20 mouse cellular contexts compared by ENCODE assay signal in genomic region chr14:26647811-26648210, GRCm38 (mm10). TPM values are rescaled to one million over a fixed set of nuclear protein-coding genes. Genes with fewer than 3 reads are reported as not detected.
DNase-seq lines count a peak whose midpoint lies in the region; TF ChIP-seq lines count a peak whose summit lies in the region.
"Had no signal": no experiment of that assay in that cellular context is flagged by ENCODE, and none has a peak within 500 bp of the region (broad histone marks: within the 10 kb centered on the region; RNA-seq: fewer than 3 reads in every experiment).

No protein-coding gene starts in this region.

- dilution Hi-C loops in CH12.LX (cut with MboI; ENCODE audit: extremely low pct_ligation_motif_present, extremely low pct_unique_long_range_greater_than_20kb, low sequenced_read_pairs): no loop called here

- H3K4me1 ChIP-seq in CH12.LX (ENCODE audit: control insufficient read depth in 1 of 2, insufficient read depth in 2 of 2): peaks cover 2 to 41% of the 10 kb centered on the region in 2 experiments; a peak in 3 of 4 replicates
- H3K4me1 ChIP-seq: intestine, embryonic 15.5 days had no signal

- peak overlapping the region; percentile 37; the same call in 1 of the 2 replicates for H3K4me2 ChIP-seq in CH12.LX (ENCODE audit: insufficient read depth, low read depth, poor library complexity, severe bottlenecking)
- H3K4me2 ChIP-seq: embryonic facial prominence, embryonic 15.5 days; heart, embryonic 13.5 days; hindbrain, embryonic 12.5 days; intestine, embryonic 15.5 days had no signal

- intact Hi-C loops in heart, postnatal 36 days (cut with DNase I): no loop called here

- peaks cover 6 to 53% of the 10 kb centered on the region in 2 experiments for H3K36me3 ChIP-seq in CH12.LX (replicated peaks in 1 of 2; ENCODE audit: control insufficient read depth in 1 of 2, insufficient read depth in 1 of 2, low read length in 1 of 2)

- DNase-seq in adrenal gland, adult 2 months: peak; percentile 10
- DNase-seq in adrenal gland, adult 8-10 months: no peak
- DNase-seq in heart, adult 11 months: peak; percentile 34
- no peak for DNase-seq in heart, postnatal 36 days
- peak; percentile 69 for DNase-seq in CH12.LX (ENCODE audit: extremely low read depth)
- DNase-seq in frontal cortex, postnatal 25 days (ENCODE audit: low spot score in 2 of 2): no peak
- no peak for DNase-seq in testis, postnatal 10 days (ENCODE audit: low spot score)
- DNase-seq: cerebellum, adult 18-20 months; cerebellum, adult 9-11 months; cerebellum, postnatal 36 days; heart, postnatal 4 days; kidney, adult 18-20 months had no signal

- H3K27ac ChIP-seq in CH12.LX (ENCODE audit: insufficient read depth, low read depth): no peak overlapping the region
- H3K27ac ChIP-seq: embryonic facial prominence, embryonic 15.5 days; forebrain, embryonic 10.5 days; heart, embryonic 13.5 days; hindbrain, embryonic 12.5 days; intestine, embryonic 15.5 days had no signal

- no peak for TF ChIP-seq RAD21 in CH12.LX (IDR thresholded peaks at IDR 0.05; ENCODE audit: low read depth, low read length)

- no peak for TF ChIP-seq CTCF in CH12.LX (conservative IDR thresholded peaks at IDR 0.05 in 1 of 2, IDR thresholded peaks at IDR 0.05 in 1 of 2; ENCODE audit: low read depth in 2 of 2, low read length in 2 of 2)

- no peak overlapping the region for H3K4me3 ChIP-seq in CH12.LX (replicated peaks in 1 of 3; ENCODE audit: low read depth in 2 of 3, low read length in 2 of 3, poor library complexity in 1 of 3)
- H3K4me3 ChIP-seq: embryonic facial prominence, embryonic 15.5 days; erythroblast, embryonic 14.5 days; forebrain, embryonic 10.5 days; heart, embryonic 13.5 days; hindbrain, embryonic 12.5 days; intestine, embryonic 15.5 days had no signal

- no peak for TF ChIP-seq POLR2A in CH12.LX (IDR thresholded peaks at IDR 0.05; ENCODE audit: low read depth, low read length)

- in situ Hi-C loops in CH12.LX (cut with MboI; ENCODE audit: low pct_ligation_motif_present, low pct_unique_long_range_greater_than_20kb, low sequenced_read_pairs): loop anchor here (5.0 kb wide), 1 partner anchor 156 kb away; no protein-coding TSS in a partner anchor

- TF ChIP-seq EP300 in CH12.LX (IDR thresholded peaks at IDR 0.05; ENCODE audit: low read length): no peak

- H3K9me3 ChIP-seq in CH12.LX (replicated peaks; ENCODE audit: low read length): no peaks in the 10 kb centered on the region
- H3K9me3 ChIP-seq: embryonic facial prominence, embryonic 15.5 days; forebrain, embryonic 10.5 days; heart, embryonic 13.5 days; hindbrain, embryonic 12.5 days; intestine, embryonic 15.5 days had no signal

- no peak overlapping the region for H3K9ac ChIP-seq in CH12.LX (ENCODE audit: insufficient read depth, low read depth)
- H3K9ac ChIP-seq: embryonic facial prominence, embryonic 15.5 days; heart, embryonic 13.5 days; hindbrain, embryonic 12.5 days; intestine, embryonic 15.5 days had no signal

- H3K27me3 ChIP-seq in CH12.LX (replicated peaks): no peaks in the 10 kb centered on the region
- H3K27me3 ChIP-seq: embryonic facial prominence, embryonic 15.5 days; heart, embryonic 13.5 days; hindbrain, embryonic 12.5 days; intestine, embryonic 15.5 days had no signal

- peaks cover 51% of the 10 kb centered on the region for H3K79me2 ChIP-seq in CH12.LX (replicated peaks; ENCODE audit: control insufficient read depth, extremely low read depth, insufficient read depth, poor library complexity, severe bottlenecking)

TF ChIP-seq in CH12.LX, 34 proteins besides CTCF, POLR2A, EP300 and RAD21:
- TF ChIP-seq MXI1 (IDR thresholded peaks at IDR 0.05; ENCODE audit: low read depth, low read length) (no peak), CHD1 (IDR thresholded peaks at IDR 0.05; ENCODE audit: low read depth, low read length) (no peak), ZKSCAN1 (IDR thresholded peaks at IDR 0.05; ENCODE audit: borderline replicate concordance, low read depth, low read length) (no peak), ETS1 (conservative IDR thresholded peaks at IDR 0.05; ENCODE audit: low read depth, low read length) (no peak), ZMIZ1 (IDR thresholded peaks at IDR 0.05; ENCODE audit: low read depth, low read length) (no peak), ELF1 (IDR thresholded peaks at IDR 0.05; ENCODE audit: low read depth, low read length) (no peak), UBTF (IDR thresholded peaks at IDR 0.05; ENCODE audit: low read depth, low read length) (no peak), NRF1 (IDR thresholded peaks at IDR 0.05; ENCODE audit: low read depth, low read length) (no peak)
TF ChIP-seq in CH12.LX: peak in this region for 0.

RNA-seq across cellular contexts. Expression of gene Arf4, which starts 9.9 kb away (rescaled TPM):
- 100 to 1,000 TPM; 169 to 191 TPM for total RNA-seq in adrenal gland, adult 2 months (2021)
- 420 and 432 TPM in 2 replicates for polyA plus RNA-seq in adrenal gland, adult 2 months (2012; rRNA removed)
- 100 to 1,000 TPM; 158 to 182 (median 166) TPM for total RNA-seq in adrenal gland, adult 8-10 months (2022)
- total RNA-seq in heart, postnatal 36 days (2021): 10 to 100 TPM; 66.7 to 78.0 TPM
- total RNA-seq in CH12.LX (2012; rRNA removed): 43.3 and 50.7 TPM in 2 replicates
- total RNA-seq in CH12.LX (2014; rRNA removed): 66.6 and 74.2 TPM in 2 replicates
- 84.0 and 86.4 TPM in 2 replicates for polyA plus RNA-seq in CH12.LX (2012; ENCODE audit: insufficient read length, low read depth)

RNA-seq across cellular contexts. Expression of gene Pde12, which starts 21.9 kb away (rescaled TPM):
- 10 to 100 TPM in 1 of 2 experiments, 1 to 10 TPM in 1; 9.1 to 11.4 TPM for total RNA-seq in adrenal gland, adult 2 months (2021)
- polyA plus RNA-seq in adrenal gland, adult 2 months (2012; rRNA removed): 7.1 and 7.5 TPM in 2 replicates
- total RNA-seq in adrenal gland, adult 8-10 months (2022): 10 to 100 TPM in 2 of 4 experiments, 1 to 10 TPM in 2; 9.7 to 11.6 (median 10.4) TPM
- 1 to 10 TPM; 4.5 to 4.6 TPM for total RNA-seq in heart, postnatal 36 days (2021)
- total RNA-seq in CH12.LX (2012; rRNA removed) (8.4 and 10.6 TPM in 2 replicates), CH12.LX (2014; rRNA removed) (13.9 and 14.2 TPM in 2 replicates)
- polyA plus RNA-seq in CH12.LX (2012; ENCODE audit: insufficient read length, low read depth): 11.9 and 14.9 TPM in 2 replicates

RNA-seq across cellular contexts. Expression of gene Dnah12, which starts 45.3 kb away (rescaled TPM):
- under 1 TPM; 0.03 to 0.06 TPM for total RNA-seq in adrenal gland, adult 2 months (2021)
- polyA plus RNA-seq in adrenal gland, adult 2 months (2012; rRNA removed): not detected in 2 replicates
- total RNA-seq in adrenal gland, adult 8-10 months (2022): under 1 TPM; 0.06 to 0.21 (median 0.09) TPM
- under 1 TPM; 0.03 TPM for total RNA-seq in heart, postnatal 36 days (2021)
- total RNA-seq in CH12.LX (2012; rRNA removed): 0.04 TPM in 2 replicates
- 0.13 and 0.19 TPM in 2 replicates for total RNA-seq in CH12.LX (2014; rRNA removed)
- 0.04 and 0.07 TPM in 2 replicates for polyA plus RNA-seq in CH12.LX (2012; ENCODE audit: insufficient read length, low read depth)
- total RNA-seq: gastrocnemius, adult 8-10 months had no signal
- polyA plus RNA-seq: erythroblast, embryonic 14.5 days; forebrain, embryonic 10.5 days; heart, postnatal 0 days had no signal

Comparison
In these comparisons a context has a peak if more than half of its experiments do, and no peak if none do; other contexts are left out.
1. DNase-seq: peak in adrenal gland, adult 2 months (single experiment), heart, adult 11 months (single experiment) and CH12.LX (single experiment); none in adrenal gland, adult 8-10 months (single experiment), heart, postnatal 36 days (0 of 2), frontal cortex, postnatal 25 days (0 of 2) and testis, postnatal 10 days (single experiment).